Mouse (Mus musculus) spleen, postnatal 36 days (tissue): ENCODE results near the gene 3110082I17Rik.
"Not testable (repeated sequence)": the region's sequence is repeated elsewhere in the genome, so short reads cannot be mapped to it uniquely, and the experiment has no call there.

Experiments
- DNase-seq, 2 experiments: peaks; one replicate each; pipeline ENCODE4 v3.0.0; 2022; ENCODE audit warnings: low spot score in 2 of 2, mixed read lengths in 1 of 2

The 3110082I17Rik gene

GRCm38 (mm10) chr5:139395528-139395927 is 64.8 kb downstream of the 3110082I17Rik start:
- no peak for DNase-seq

- DNase-seq: no peak
Observed at GRCm38 (mm10) chr5:139394399-139394798, 65.9 kb downstream of the 3110082I17Rik start.

GRCm38 (mm10) chr5:139393197-139393588 is 67.1 kb downstream of the 3110082I17Rik start:
- DNase-seq: no peak

GRCm38 (mm10) chr5:139392219-139393196 is 67.8 kb downstream of the 3110082I17Rik start:
- no peak for DNase-seq

GRCm38 (mm10) chr5:139391309-139391990 is 68.9 kb downstream of the 3110082I17Rik start:
- DNase-seq: no peak

GRCm38 (mm10) chr5:139390324-139391119 is 69.8 kb downstream of the 3110082I17Rik start:
- not testable (repeated sequence) for DNase-seq

GRCm38 (mm10) chr5:139389676-139390061 is 70.7 kb downstream of the 3110082I17Rik start:
- DNase-seq: peak; percentile 70 to 79

GRCm38 (mm10) chr5:139388694-139389675 is 71.3 kb downstream of the 3110082I17Rik start:
- DNase-seq: peak in 1 of 2 experiments; percentile 58

- DNase-seq: no peak
Observed at GRCm38 (mm10) chr5:139388195-139388570, 72.1 kb downstream of the 3110082I17Rik start.

GRCm38 (mm10) chr5:139387329-139388194 is 72.8 kb downstream of the 3110082I17Rik start:
- DNase-seq: no peak

- no peak for DNase-seq
Observed at GRCm38 (mm10) chr5:139386047-139386446, 74.3 kb downstream of the 3110082I17Rik start.

GRCm38 (mm10) chr5:139384531-139384930 is 75.8 kb downstream of the 3110082I17Rik start:
- no peak for DNase-seq

GRCm38 (mm10) chr5:139383234-139383633 is 77.1 kb downstream of the 3110082I17Rik start:
- DNase-seq: no peak

GRCm38 (mm10) chr5:139382760-139383159 is 77.6 kb downstream of the 3110082I17Rik start:
- DNase-seq: peak; percentile 72 to 79

- peak; percentile 85 to 88 for DNase-seq
Observed at GRCm38 (mm10) chr5:139381586-139382513, 78.5 kb downstream of the 3110082I17Rik start.

- peak; percentile 90 to 95 for DNase-seq
Observed at GRCm38 (mm10) chr5:139380385-139381248, 79.7 kb downstream of the 3110082I17Rik start.

- DNase-seq: no peak
Observed at GRCm38 (mm10) chr5:139379771-139380384, 80.4 kb downstream of the 3110082I17Rik start.
